Mouse (Mus musculus): ENCODE measurements around the gene Cdadc1.

Cdadc1 gene

GRCm38 (mm10) chr14:59624326-59624885 lies 26.6 kb upstream of the Cdadc1 start:
- in situ Hi-C loops (cut with MboI; ENCODE audit: low pct_unique_long_range_greater_than_20kb in 1 of 2, low sequenced_read_pairs in 2 of 2, unreplicated experiment in 1 of 2): no loop called here

DNA sequence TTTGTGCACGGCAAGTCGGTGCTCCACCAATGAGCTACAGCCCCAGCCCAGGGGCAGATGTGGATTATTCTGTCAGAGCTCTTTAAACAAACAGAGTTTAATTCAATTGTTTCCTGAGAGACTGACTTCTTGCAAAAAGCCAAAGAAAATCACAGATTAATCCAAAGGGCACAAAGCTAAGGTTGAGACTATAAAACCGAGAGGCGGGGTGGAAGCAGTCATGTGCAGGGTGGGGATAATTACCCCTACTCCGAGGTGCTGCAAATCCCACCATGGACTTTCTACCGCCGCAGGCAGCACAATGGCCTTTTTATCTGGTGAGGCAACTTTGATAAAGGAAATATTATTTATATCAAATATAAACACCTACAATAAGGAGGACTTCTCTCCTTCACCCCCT lies 19.0 kb upstream of the Cdadc1 start:
- in situ Hi-C loops (cut with MboI; ENCODE audit: low pct_unique_long_range_greater_than_20kb in 1 of 2, low sequenced_read_pairs in 2 of 2, unreplicated experiment in 1 of 2): loop anchor here in 1 of 2 experiments (10.0 kb wide), 1 partner anchor 328 kb away; no protein-coding TSS in a partner anchor

- in situ Hi-C loops (cut with MboI; ENCODE audit: low pct_unique_long_range_greater_than_20kb in 1 of 2, low sequenced_read_pairs in 2 of 2, unreplicated experiment in 1 of 2): loop anchor here (5.0 to 10.0 kb wide), 2 partner anchors 331 to 403 kb away; no protein-coding TSS in a partner anchor
These were observed 16.4 kb upstream of the Cdadc1 start for GRCm38 (mm10) chr14:59614149-59614548.

GRCm38 (mm10) chr14:59612920-59613625 lies 15.3 kb upstream of the Cdadc1 start:
- in situ Hi-C loops (cut with MboI; ENCODE audit: low pct_unique_long_range_greater_than_20kb in 1 of 2, low sequenced_read_pairs in 2 of 2, unreplicated experiment in 1 of 2): loop anchor here (5.0 to 10.0 kb wide), 2 partner anchors 332 to 404 kb away; no protein-coding TSS in a partner anchor

GRCm38 (mm10) chr14:59607021-59607420 lies 9.3 kb upstream of the Cdadc1 start:
- in situ Hi-C loops (cut with MboI; ENCODE audit: low pct_unique_long_range_greater_than_20kb in 1 of 2, low sequenced_read_pairs in 2 of 2, unreplicated experiment in 1 of 2): loop anchor here in 1 of 2 experiments (10.0 kb wide), 1 partner anchor 408 kb away; no protein-coding TSS in a partner anchor

GRCm38 (mm10) chr14:59605671-59606353 lies 8.1 kb upstream of the Cdadc1 start:
- in situ Hi-C loops (cut with MboI; ENCODE audit: low pct_unique_long_range_greater_than_20kb in 1 of 2, low sequenced_read_pairs in 2 of 2, unreplicated experiment in 1 of 2): loop anchor here in 1 of 2 experiments (10.0 kb wide), 1 partner anchor 409 kb away; no protein-coding TSS in a partner anchor

DNA sequence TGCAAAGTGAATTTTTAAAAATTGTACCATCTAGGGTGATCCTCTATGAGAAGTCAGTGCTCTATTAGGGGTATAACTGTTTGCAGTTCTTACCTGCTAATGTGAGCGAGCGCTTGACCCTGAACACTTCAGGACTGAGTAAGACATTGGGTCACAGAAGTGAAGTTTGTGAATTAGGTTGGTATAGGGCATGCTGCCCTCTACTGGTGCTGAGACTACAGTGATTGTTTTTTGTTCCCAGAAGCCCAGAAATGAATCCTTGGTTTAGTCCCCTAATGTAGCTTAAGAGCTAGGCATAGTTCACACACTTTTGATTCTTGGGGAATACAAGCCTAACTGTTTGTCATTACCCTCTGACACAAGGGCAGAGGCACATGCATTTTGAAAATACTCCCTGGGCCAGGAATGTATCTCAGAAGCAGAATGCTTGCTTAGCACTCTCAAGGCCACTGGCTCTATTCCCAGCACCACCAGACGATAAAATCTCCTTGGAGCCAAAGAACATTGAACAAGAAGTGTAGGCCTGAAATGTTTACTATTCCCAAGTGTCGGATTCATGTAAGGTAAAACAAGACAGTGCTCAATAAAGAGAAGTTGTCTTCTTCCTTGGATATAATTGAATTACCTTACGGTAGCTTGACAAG lies 6.4 kb upstream of the Cdadc1 start:
- in situ Hi-C loops (cut with MboI; ENCODE audit: low pct_unique_long_range_greater_than_20kb in 1 of 2, low sequenced_read_pairs in 2 of 2, unreplicated experiment in 1 of 2): loop anchor here in 1 of 2 experiments (10.0 kb wide), 1 partner anchor 411 kb away; no protein-coding TSS in a partner anchor

DNA sequence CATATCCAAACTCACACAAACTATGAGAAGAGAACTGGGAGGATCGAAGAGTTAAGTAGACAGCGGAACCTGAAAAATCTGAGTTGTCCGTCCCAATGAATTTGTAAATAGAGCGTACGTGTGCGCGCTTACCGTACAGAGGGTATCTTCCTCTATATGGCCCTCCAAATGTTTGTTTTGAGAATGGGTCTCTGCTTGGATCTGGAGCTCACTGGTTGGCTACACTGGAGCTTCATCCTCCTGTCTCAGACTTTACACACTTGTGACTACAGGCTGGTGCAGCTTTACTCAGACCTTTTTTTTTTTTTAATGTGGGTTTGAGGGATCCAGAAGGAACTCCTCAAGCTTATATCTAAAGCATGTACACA lies 485 bp upstream of the Cdadc1 start:
- in situ Hi-C loops (cut with MboI; ENCODE audit: low pct_unique_long_range_greater_than_20kb in 1 of 2, low sequenced_read_pairs in 2 of 2, unreplicated experiment in 1 of 2): no loop called here

- in situ Hi-C loops (cut with MboI; ENCODE audit: low pct_unique_long_range_greater_than_20kb in 1 of 2, low sequenced_read_pairs in 2 of 2, unreplicated experiment in 1 of 2): no loop called here
These were observed 2.8 kb downstream of the Cdadc1 start for GRCm38 (mm10) chr14:59594988-59595387.

GRCm38 (mm10) chr14:59592593-59592992 lies 5.2 kb downstream of the Cdadc1 start:
- in situ Hi-C loops (cut with MboI; ENCODE audit: low pct_unique_long_range_greater_than_20kb in 1 of 2, low sequenced_read_pairs in 2 of 2, unreplicated experiment in 1 of 2): no loop called here

DNA sequence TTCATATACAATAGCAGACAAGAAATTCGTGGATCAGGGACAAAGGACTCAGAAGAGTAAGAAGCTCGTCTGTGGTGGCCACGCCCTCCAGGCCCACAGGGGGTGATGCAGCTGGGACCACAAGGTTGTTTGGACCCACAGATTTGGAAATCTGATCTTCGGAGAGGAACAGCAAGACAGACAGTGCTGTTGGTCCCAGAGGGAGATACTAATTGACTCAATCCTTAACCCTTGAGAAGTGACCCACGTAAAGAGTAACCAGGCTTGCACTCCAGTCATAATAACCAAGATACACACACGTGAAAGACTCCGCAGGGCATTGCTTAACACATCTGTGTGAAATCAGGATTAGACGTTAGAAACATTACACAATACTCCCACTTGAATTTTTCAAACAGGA lies 5.9 kb downstream of the Cdadc1 start:
- in situ Hi-C loops (cut with MboI; ENCODE audit: low pct_unique_long_range_greater_than_20kb in 1 of 2, low sequenced_read_pairs in 2 of 2, unreplicated experiment in 1 of 2): no loop called here

- in situ Hi-C loops (cut with MboI; ENCODE audit: low pct_unique_long_range_greater_than_20kb in 1 of 2, low sequenced_read_pairs in 2 of 2, unreplicated experiment in 1 of 2): no loop called here
These were observed 7.1 kb downstream of the Cdadc1 start for GRCm38 (mm10) chr14:59590614-59591013.

DNA sequence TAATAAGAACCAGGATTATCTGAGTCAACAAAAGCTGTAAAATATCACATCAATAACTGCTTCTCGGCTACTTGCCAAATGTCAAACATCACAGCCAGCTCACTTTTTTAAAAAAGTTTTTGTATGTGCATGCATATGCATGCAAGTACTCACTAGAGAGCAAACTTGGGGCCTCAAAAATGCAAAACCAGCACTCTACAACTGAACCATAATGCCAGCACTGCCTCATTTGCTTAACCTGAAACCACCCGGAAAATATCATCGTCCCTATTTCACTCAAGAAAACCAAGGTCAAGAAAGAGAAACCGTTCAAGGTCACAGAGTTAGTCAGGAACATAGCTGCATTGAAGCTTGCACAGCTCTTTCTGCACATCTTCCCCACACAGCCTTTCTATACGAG lies 21.4 kb downstream of the Cdadc1 start:
- in situ Hi-C loops (cut with MboI; ENCODE audit: low pct_unique_long_range_greater_than_20kb in 1 of 2, low sequenced_read_pairs in 2 of 2, unreplicated experiment in 1 of 2): no loop called here

GRCm38 (mm10) chr14:59566756-59567155 lies 31.0 kb downstream of the Cdadc1 start:
- in situ Hi-C loops (cut with MboI; ENCODE audit: low pct_unique_long_range_greater_than_20kb in 1 of 2, low sequenced_read_pairs in 2 of 2, unreplicated experiment in 1 of 2): loop anchor here in 1 of 2 experiments (25.0 kb wide), 1 partner anchor 229 kb away; the partner anchor contains the start of gene Phf11b

DNA sequence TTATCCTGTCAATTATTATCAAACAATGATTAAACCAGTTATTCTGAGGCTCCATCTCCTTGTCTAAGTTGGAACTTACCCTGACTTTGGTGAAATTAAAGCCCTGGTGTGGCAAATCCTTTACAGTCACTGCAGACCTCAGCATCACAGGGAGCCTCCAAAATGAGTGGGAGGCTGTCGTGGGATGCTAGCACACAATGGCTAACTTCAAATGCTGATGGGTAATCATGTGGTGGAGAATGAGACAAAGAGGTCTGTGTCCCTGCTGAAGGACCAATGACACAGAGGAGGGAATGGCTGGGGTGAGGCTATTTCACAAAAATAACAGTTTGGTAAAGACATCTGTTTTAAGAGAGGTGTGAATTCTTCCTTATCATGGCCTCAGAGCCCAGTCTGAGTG lies 39.9 kb downstream of the Cdadc1 start:
- in situ Hi-C loops (cut with MboI; ENCODE audit: low pct_unique_long_range_greater_than_20kb in 1 of 2, low sequenced_read_pairs in 2 of 2, unreplicated experiment in 1 of 2): loop anchor here in 1 of 2 experiments (10.0 to 25.0 kb wide), 2 partner anchors 93 to 221 kb away; partner anchors contain the start of gene Phf11b

- in situ Hi-C loops (cut with MboI; ENCODE audit: low pct_unique_long_range_greater_than_20kb in 1 of 2, low sequenced_read_pairs in 2 of 2, unreplicated experiment in 1 of 2): loop anchor here in 1 of 2 experiments (10.0 to 25.0 kb wide), 2 partner anchors 92 to 220 kb away; partner anchors contain the start of gene Phf11b
These were observed 40.7 kb downstream of the Cdadc1 start for GRCm38 (mm10) chr14:59557071-59557470.

GRCm38 (mm10) chr14:59555928-59556531 lies 41.7 kb downstream of the Cdadc1 start:
- in situ Hi-C loops (cut with MboI; ENCODE audit: low pct_unique_long_range_greater_than_20kb in 1 of 2, low sequenced_read_pairs in 2 of 2, unreplicated experiment in 1 of 2): loop anchor here in 1 of 2 experiments (10.0 to 25.0 kb wide), 2 partner anchors 91 to 219 kb away; partner anchors contain the start of gene Phf11b

GRCm38 (mm10) chr14:59555018-59555417 lies 42.7 kb downstream of the Cdadc1 start:
- in situ Hi-C loops (cut with MboI; ENCODE audit: low pct_unique_long_range_greater_than_20kb in 1 of 2, low sequenced_read_pairs in 2 of 2, unreplicated experiment in 1 of 2): loop anchor here in 1 of 2 experiments (10.0 to 25.0 kb wide), 2 partner anchors 90 to 218 kb away; partner anchors contain the start of gene Phf11b
